Mouse (Mus musculus) Muller cell, postnatal 12 days (primary cell): ENCODE data around the gene March7.

ENCODE experiments used
- DNase-seq: peaks from one replicate; pipeline ENCODE4 v3.0.0-alpha.2; 2015; ENCODE audit errors: inconsistent ontology term

Gene March7

DNA sequence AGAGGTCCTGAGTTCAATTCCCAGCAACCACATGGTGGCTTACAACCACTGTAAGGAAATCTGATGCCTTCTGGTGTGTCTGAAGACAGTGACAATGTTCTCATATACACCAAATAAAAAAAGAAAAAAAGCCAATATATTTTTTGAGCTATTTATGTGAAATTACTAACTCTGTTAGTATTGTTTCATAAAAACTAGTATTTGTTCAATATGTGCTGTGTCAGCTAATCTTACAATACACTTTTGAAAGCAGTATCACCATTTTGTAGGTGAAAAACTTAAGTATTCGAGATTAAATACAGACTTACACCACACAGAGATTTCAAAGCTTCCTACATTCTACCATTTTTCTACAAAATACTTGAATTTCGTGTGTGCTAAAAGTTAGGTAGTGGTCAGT lies 5.0 kb downstream of the March7 start:
- no peak for DNase-seq

DNA sequence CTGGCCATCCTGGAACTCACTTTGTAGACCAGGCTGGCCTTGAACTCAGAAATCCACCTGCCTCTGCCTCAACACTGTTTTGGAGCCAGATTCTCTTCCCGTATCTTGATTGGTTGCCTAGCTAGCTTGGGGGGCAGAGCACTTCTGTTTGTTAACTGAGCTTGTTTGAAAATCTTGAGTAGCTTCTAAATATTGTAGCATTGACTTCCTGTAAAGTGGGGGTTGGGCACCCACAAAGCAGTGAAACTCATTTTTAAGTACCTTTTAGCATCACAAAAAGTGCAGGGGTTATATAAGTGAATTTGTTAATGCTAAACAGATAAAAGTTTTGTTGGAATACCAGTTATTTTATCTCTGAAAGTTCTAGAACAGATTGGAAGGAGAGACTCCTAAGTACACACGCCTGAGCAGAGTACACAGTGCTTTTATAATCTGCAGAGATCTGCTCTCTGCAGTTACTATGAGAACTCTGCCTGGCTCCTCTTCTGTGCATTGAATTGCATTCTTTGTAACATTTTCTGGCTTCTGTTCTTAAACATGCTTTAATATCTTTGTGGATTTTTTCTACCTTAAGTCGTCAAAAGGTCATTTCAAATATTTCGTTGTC lies 7.0 kb downstream of the March7 start:
- DNase-seq: no peak

DNA sequence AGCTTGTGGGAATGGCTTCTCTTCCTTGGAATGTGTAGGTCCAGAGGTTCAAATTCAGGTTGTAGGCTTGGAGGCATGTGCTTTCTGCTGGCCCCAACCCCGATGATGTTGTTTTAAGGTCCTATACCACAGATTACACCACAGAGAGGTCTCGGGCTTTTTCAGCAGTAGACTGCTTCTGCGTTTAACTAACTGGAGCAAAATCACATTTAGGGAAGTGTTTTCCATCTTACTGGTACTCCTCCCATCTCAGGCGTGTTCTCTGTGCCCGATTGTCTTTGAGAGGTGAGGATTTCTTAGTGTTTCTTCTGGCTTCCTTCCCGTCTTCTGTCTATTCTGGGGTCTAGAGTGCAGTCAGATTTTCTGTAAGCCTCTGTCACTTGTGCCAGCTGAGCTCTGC lies 7.9 kb downstream of the March7 start:
- no peak for DNase-seq

DNA sequence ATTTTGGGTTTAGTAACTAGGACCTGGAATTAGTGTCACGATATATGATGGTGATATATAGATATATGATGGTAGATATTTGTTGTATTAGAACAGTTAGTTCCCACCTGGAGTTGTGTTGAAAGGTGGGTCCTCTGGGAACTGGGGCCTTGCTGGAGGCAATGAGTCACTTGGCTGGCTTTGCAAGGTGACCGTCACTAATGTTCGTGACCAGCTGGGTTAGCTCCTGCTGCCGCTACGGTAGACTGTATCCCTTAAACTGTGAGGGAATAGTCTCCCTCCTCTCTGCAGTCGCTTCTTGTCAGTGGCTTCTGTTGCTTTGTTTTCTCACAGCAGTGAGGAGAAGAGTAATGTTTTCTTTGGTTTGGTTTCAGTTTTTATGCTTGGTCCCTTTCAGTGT lies 11.5 kb downstream of the March7 start:
- DNase-seq: no peak

DNA sequence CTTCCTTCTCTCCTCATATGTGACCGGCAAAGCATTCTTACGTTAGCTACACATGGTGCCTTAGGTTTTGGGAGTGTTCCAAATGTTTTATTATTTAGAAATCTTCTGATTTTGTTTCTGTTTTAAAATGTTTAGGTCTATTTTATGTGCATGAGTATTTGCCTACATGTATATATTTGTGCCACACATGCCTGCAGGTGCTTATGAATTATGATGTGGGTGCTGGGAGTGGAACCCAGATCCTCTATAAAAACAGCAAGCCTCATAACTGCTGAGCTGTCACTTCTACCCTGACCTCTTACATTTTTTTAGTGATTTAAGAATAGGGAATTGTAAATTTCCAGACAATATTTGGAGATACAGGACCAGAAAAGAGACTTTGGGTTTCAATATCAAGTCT lies 12.3 kb downstream of the March7 start:
- DNase-seq: no peak

DNA sequence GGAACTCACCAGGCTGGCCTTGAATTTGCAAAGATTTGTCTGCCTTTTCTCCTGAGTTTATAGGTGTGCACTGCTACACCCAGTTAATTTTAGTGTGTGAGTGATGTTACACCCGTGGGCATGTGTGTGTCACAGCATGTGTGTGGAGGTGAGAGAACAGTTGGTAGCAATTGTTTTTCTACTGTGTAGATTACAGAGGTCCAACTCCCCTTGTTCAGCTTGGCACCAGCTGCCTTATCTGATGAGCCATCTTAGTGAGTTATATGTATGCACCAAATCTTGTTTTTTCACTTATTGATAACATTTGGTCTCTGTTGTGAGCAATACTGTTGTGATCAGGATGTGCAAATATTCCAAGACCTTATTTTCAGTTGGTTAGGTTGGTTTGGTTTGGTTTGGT lies 13.8 kb downstream of the March7 start:
- DNase-seq: no peak

DNA sequence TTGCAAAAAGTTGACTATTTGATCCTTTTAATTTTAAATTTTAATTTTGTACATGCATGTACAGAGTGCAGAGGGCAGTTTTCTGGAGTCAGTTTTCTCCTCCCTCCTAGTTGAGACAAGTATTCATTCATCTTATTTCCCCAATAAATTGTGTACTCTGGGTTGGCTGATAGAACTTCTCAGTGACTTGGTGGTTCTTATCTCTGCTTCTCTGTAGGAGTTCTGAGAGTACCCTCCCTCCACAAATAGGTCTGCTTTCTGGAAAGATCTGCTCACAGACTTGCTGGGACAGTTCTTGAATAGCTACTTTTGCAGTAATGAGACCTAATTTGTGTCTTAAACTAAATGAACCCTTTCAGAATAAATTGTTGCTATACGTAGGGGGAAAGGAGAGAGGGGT lies 18.8 kb downstream of the March7 start:
- no peak for DNase-seq

DNA sequence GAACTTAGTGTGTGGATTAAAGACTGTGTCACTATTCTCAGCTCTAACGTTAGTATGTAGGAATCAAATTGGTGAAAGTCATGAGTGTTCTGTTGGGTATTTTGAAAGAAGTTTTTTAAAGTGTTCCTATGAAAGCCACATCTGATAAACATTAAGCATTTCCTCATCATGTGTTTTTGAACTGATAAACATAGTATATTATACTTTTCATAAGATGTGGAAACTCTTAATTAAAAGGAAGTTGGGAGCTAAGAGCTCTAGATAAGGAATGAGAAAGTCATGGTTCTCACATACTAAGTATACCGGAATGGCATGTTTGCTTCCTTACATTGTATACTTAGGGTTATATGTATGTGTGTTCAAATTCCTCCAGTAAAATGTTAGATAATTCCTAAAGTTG lies 20.7 kb downstream of the March7 start:
- DNase-seq: no peak

DNA sequence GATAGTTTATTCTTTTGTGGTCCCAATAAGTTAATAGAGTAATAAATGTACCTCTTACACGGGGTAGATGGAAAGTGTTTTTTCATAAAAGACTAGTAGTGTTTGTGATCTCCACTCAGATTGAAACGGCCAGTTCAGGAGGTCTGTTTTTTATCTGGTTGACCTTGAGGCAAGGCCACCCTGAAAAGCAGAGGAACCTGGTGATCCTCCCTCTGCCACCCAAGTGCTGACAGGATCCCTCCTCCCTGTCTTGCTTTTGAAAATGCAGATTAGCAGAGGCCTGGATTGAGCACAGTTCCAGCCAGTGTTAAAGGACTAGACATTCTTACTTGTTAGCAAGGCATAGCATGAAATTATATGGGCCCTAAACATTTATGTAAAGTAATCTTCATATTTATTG lies 23.5 kb downstream of the March7 start:
- DNase-seq: no peak

DNA sequence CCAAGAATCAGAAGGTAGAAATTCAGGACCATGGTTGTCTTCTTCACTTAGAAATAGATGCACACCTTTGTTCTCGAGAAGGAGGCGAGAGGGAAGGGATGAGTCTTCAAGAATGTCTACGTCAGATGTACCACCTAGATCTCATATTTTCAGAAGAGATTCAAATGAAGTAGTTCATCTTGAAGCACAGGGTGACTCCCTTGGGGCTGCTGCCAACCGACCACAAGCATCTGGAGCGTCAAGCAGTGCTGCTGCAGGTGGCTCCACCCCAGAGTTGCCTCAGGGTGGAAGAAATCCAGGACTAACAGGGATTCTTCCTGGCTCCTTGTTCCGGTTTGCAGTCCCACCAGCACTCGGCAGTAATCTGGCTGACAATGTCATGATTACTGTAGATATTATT lies 24.8 kb downstream of the March7 start:
- DNase-seq: no peak

DNA sequence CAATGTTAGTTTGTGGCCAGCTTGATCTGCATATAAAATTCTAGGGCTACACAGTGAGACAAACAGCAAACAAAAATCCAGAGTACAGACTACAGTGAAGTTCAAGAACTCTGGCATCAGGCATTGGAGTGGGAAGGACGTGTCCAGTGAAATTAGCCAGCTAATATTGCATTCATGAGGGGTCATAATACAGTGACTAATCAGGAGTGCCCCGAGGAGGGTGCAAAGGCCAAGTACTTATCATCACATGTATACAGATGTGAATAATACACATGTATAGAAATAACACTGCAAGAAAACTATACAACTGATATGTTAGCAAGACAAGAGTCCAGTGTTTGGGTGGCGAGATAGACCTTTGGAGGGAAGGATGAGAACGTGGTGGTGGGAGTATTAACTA lies 43.1 kb downstream of the March7 start:
- DNase-seq: no peak

DNA sequence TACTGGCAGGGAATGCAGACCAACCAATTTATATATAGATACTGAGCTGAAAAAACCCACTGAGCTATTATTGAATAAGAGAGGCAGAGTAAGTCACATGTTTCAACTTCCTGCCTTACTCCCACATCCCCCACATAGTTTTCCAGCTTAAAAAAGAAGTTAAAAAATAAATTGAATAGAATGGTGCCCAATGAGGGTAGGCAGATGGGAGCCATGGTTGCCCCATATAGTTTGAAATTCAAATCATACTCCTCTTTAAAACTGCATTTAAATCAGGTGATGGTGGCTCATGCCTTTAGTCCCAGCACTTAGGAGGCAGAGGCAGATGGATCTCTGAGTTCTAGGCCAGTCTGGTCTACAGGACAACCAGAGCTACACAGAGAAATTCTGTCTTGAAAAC lies 43.8 kb downstream of the March7 start:
- no peak for DNase-seq

DNA sequence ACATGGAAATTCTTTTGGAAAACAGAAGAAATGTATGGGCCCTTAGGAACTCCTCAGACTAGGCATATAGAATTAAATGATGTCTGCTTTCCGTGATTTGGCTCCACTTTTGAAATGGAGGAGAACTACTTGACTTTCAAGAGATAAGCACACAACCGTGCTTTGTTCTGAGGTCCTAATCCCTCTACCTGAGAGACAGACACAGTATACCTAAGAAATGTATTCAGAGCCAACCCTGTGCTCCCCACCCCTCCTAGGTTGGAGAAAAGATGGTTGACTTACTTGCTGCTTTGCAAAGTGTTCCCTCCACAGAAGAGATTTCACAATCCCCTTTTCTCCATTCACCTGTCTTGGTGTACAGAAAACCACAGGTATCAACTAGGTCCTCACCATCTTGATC lies 47.1 kb downstream of the March7 start:
- DNase-seq: no peak

DNA sequence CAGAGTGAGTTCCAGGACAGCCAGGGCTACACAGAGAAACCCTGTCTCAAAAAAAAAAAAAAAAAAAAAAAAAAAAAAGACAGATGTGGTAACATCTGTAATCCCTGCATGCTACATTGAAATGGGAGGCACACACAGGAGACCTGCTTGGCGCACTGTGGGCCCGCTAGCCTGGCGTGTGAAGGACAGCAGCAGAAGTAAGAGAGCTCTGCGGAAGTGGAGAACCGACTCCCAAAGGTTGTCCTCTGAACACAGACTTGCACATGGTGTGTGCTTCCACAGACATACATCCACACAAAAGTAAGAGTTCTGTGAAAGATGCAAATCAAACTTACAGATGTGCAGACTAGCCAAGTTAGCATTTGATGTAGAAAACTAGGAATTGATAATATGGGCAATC lies 49.5 kb downstream of the March7 start:
- no peak for DNase-seq

DNA sequence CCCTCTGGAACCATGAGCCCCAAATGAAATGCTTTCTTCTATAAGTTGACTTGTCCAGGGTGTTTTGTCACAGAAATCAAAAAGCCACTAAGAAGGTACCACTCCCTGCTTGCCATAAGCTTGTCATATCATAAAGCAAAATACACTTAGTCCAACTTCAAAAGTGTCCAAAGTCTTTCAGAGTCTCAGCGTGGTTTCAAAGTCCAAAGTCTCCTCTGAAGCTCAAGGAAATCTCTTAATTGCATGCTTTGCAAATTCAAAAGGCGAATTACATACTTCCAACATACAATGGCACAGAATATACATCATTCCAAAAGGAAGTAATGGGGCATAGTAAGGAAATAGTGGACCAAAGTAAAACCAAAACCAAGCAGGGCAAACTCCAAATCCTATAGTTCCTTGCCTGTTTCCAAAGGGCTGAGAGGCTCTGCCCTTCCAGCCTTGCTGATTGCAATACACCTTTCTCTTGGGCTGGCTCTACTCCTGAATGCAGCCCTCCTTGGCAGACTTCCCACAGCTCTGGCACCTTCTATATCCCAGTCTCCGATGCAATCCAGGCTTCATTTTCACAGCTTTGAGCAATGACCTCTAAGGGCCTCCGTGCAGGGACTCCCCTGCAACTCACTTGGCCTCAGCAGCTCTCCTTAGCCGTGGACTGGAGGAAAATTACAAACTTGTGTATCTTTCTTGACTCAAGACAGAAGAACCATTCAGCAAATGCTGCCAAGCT lies 51.1 kb downstream of the March7 start:
- no peak for DNase-seq

DNA sequence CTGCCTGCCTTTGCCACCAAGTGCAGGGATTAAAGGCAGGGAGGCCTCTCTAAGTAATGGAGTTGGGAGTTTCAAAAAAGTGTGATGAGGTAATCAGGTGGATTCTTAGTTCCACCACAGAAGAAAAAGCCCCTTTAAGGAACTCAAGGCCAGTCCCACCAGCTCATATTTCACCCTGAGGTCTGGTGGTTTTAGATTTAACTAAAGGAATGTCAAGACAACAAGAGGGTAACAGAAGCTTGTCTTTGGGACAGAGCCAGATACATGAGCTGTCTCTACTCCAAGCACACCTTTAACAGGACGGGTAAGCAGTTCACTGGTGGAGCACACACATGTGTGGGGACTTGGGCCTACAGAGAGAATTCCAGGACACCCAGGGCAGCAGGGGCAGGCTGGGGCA lies 57.9 kb downstream of the March7 start:
- DNase-seq: no peak

DNA sequence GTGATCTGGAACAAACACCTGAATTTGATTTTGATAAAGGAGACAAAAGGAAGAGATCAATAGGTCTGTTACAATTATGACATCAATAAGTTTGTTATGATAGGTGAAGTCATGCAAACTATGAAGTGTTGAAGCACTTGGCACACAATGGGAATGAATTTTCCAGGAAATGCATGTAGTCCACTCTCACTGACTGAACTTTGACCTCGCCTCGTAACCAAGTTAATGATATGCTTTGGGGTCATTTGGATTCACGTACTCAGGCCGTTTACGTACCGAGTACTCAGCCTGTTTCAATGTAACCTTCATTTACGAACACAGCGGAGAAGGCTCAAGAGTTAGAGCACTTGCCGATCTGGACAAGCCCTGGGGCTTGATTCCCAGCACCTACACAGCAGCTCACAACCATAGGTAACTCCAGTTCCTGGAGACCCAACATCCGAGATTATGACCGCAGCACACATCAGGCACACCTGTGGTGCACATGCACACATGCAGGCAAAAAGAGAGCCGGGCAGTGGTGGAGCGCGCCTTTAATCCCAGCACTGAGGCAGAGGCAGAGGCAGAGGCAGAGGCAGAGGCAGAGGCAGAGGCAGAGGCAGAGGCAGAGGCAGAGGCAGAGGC lies 60.3 kb downstream of the March7 start:
- DNase-seq: no peak

DNA sequence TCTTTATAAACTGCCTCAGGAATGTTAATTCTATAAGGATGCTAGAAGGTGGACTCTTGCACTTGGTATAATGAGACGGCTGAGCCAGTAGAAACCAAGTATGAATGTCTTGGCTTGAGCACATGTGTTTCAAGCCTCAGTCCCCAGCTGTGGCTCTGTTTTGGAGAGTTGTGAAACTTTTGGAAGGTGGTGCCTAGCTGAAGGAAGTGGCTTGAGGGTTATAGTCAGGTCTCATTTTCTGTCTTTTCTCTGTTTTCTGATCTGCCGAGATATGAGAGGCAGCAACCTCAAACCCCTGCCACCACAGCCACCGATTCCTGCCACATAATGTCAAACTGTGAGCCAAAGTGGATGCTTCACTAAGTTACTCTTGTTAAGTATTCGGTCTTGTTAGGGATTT lies 68.9 kb downstream of the March7 start:
- DNase-seq: no peak

DNA sequence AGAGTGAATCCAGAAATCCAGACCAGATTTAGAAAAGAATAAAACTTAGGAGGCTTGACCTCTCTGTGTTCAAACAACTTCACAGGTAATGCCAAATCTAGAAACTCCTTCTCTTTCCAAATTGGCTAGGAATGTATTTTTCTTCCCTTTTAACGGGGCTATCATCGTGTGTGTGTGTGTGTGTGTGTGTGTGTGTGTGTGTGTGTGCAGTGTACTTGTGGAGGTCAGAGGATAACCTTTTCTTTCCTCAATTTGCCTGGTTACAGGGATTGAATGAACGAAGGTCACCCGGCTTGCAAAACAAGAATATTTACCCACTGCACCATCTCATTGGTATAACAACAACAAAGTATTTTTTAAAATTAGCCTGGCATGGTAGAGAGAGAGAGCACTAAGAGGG lies 72.9 kb downstream of the March7 start:
- DNase-seq: no peak

DNA sequence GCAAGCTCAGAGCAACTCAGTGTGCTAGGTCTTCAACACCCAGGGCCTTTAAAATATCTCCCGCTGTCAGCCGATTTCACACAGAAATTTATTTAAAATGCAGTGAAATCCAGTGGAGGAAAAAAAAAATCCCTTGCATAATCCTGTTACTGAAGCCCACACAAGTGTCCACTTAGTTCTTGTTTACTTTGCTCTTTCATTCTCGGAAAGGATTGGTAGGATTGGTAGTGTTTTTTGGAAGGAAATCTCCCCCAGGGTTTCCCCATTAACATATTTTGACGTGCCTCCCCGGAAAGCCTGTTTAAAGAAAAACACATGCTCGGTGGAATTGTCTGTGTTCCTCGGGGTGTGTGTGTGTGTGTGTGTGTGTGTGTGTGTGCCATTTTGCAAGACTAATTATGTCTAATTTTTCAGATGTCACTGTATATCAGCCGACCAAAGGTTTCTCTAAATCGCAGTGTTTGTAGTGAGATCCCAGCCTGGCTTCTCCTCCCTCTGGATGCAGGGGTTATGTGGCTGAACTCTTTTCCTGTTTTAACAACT lies 73.6 kb downstream of the March7 start:
- peak; percentile 25 for DNase-seq

DNA sequence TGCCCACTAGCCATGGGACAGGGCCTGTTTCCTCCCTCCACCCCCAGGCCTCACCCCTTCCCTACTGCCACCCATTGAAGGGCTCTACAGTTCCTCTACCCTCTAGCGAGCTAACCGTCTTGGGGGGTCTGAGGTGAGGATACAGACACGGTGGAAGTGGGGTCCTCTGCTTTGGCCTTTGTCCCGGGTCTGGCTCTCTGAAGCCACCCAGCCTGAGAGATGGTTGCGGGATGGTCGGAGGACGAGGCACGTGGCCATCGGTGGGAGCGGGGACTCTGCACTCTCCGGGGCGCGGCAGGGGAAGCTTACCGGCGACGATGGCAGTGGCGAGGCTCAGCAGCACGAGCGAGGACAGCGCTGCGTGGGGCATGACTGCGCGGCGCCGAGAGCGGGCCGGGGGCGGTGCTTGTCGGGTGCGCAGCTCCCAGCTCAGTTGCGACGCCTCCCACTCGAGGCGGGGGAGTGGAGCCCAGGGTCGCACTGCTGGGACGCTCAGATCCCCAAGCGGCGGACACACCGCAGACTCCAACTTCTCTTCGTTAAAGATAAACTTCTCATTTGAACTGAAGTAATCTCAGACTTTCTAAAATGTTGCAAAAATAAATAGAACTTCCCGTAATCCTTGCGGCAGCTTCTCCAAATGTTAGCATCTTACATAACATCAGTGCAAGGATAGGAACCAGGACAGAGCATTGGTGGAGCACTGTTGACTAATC lies 74.2 kb downstream of the March7 start:
- peak; percentile 69 for DNase-seq

DNA sequence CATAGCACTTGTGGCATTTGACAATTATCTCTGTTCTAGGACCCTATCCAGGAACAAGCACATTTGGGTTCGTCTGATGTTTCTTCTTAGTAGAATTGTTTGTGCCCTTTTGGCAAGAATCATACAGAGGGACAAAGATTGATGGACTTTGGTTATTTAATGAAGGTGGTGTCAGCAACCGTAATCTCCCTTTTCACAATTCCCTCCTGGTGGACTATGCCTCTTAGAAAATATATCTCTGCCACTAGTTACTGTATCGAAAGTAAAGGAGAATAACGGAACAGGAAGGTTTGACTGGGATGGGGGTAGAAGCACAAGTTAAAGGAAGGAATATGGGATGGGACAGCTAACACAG lies 74.8 kb downstream of the March7 start, which contains the start of gene Cd302:
Gene Cd302, minus strand, starts transcription at position 22 of the 355 bp plus-strand sequence.
- DNase-seq: no peak
